8 mouse cellular contexts compared by ENCODE assay signal in the genomic region with DNA sequence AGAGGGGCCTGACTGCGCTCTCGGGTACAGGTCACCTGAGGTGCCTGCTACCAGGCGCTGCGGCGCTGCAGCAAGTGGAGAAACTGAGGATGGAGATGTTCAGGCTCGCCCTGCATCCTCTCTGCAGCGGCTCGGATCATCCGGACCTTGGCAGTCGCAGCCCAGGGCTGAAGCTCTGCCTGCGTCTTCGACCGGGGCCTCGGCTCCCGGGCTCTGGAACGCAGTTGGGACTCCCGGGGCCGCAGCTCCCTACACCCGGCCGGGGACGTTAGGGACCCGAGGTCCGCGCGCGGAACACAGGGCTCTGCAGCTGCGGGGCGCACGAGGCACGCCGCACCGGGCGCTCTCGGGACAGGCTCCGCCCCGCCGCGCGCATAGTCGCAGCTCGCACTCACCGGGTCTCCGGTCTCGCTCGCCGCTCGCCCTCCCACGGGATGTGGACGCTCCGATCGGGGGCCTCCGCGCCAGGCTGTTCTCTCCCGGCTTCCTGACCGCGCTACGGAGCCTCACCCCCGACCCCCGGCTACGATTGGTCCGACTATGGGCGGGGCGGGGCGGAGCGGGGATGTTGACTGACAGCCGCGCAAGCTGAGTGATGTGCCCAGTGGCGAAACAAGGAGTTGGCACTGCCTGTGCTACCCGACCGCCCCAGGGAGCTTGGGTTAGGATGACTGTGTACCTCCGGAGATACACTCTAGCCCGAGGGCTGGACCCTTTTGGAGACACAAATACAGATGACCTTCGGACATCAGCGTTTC. TPM values are rescaled to one million over a fixed set of nuclear protein-coding genes. Genes with fewer than 3 reads are reported as not detected.
DNase-seq lines count a peak whose midpoint lies in the region; ATAC-seq lines count a peak whose summit lies in the region.

A gene (minus strand): TSS at position 393 of the 758 bp plus-strand sequence.

- no peaks in the 10 kb centered on the region for H3K27me3 ChIP-seq in hindbrain, embryonic 12.5 days

- no peaks in the 10 kb centered on the region for H3K9me3 ChIP-seq in hindbrain, embryonic 12.5 days (replicated peaks)

- H3K4me2 ChIP-seq in hindbrain, embryonic 12.5 days (replicated peaks): peak within 1 kb of the TSS; percentile 82

- H3K9ac ChIP-seq in hindbrain, embryonic 12.5 days: peak within 1 kb of the TSS; percentile 77

- H3K4me3 ChIP-seq in hindbrain, embryonic 12.5 days: peak within 1 kb of the TSS; percentile 74

- peak; percentile 97 for ATAC-seq in hindbrain, embryonic 12.5 days (ENCODE audit: low FRiP score)

- DNase-seq in Muller cell, postnatal 12 days (ENCODE audit: inconsistent ontology term): peak; percentile 94
- DNase-seq in cerebellum, adult 9-10 months: peak; percentile 91
- peak; percentile 84 to 91 for DNase-seq in frontal cortex, adult 2 months (ENCODE audit: extremely low spot score in 1 of 2, low spot score in 1 of 2)
- peak; percentile 91 to 92 for DNase-seq in layer of hippocampus, postnatal 14 days (ENCODE audit: low spot score in 2 of 2)
- peak; percentile 84 for DNase-seq in lung, postnatal 14 days
- peak; percentile 37 for DNase-seq in retina, adult 2 months (ENCODE audit: low read depth, low spot score)
- peak; percentile 91 for DNase-seq in thymus, postnatal 36 days

- under 1% methylated on average over 72 of the region's 74 CpGs for WGBS in hindbrain, embryonic 12.5 days

- H3K36me3 ChIP-seq in hindbrain, embryonic 12.5 days: peaks cover 5% of the 10 kb centered on the region; the same call in 1 of the 2 replicates

- peak within 1 kb of the TSS; percentile 84 for H3K27ac ChIP-seq in hindbrain, embryonic 12.5 days

- H3K4me1 ChIP-seq in hindbrain, embryonic 12.5 days: peaks cover 12% of the 10 kb centered on the region

RNA-seq across cellular contexts. Expression of the gene that starts here (rescaled TPM):
- 5.9 and 6.0 TPM in 2 replicates for polyA plus RNA-seq in frontal cortex, adult 2 months (2012; rRNA removed)
- polyA plus RNA-seq in hindbrain, embryonic 12.5 days (2016; fragmentation: Nextera tagmentation; extraction: Ambion mirVana): 0.77 and 1.1 TPM in 2 replicates
- total RNA-seq in layer of hippocampus, postnatal 14 days (2021): 10 to 100 TPM in 1 of 2 experiments, 1 to 10 TPM in 1; 9.3 to 10.2 TPM

Comparison
In these comparisons a context has a peak if more than half of its experiments do, and no peak if none do; other contexts are left out.
1. Peak in every context shown above with its lines: DNase-seq, ATAC-seq, H3K4me3 ChIP-seq and H3K27ac ChIP-seq.
2. DNase-seq: peak in every context shown above with its lines; median percentile 94 in Muller cell, postnatal 12 days; 92 in layer of hippocampus, postnatal 14 days; 91 in cerebellum, adult 9-10 months; 91 in thymus, postnatal 36 days; 88 in frontal cortex, adult 2 months; 84 in lung, postnatal 14 days; 37 in retina, adult 2 months.